Mouse (Mus musculus): ENCODE results near the gene Panx2.

- no peak for TF ChIP-seq CTCF (IDR thresholded peaks at IDR 0.05; ENCODE audit: low read depth, low read length)
- TF ChIP-seq POLR2A (IDR thresholded peaks at IDR 0.05; ENCODE audit: extremely low read depth, insufficient read depth, low read length): no peak
These were observed 44.4 kb downstream of the Panx2 start for GRCm38 (mm10) chr15:89103921-89104320.

Measured in liver, adult 2 months (tissue).